Mouse (Mus musculus) neural tube, embryonic 12.5 days (tissue): ENCODE results near the gene Irf3. TPM values are rescaled to one million over a fixed set of nuclear protein-coding genes. Genes with fewer than 3 reads are reported as not detected.

ENCODE experiments used
- ATAC-seq: fragments of 200-750 bp; cut with Nextera tagmentation; 2 replicates; pipeline ENCODE4 v1.8.0; 2017; ENCODE audit warnings: low read depth, mild to moderate bottlenecking, moderate TSS enrichment, moderate library complexity; ENCODE audit not compliant: low FRiP score
- H3K27ac ChIP-seq: fragments of 300-500 bp; sonication (generic); 2 replicates; pipeline ENCODE4 v1.5.1; 2016
- H3K27me3 ChIP-seq: fragments of 300-500 bp; sonication (generic); replicated peaks from 2 replicates; pipeline ENCODE4 v1.6.1; 2016; ENCODE audit warnings: mild to moderate bottlenecking
- H3K36me3 ChIP-seq: fragments of 300-500 bp; sonication (generic); 2 replicates; pipeline ENCODE4 v1.6.1; 2016; ENCODE audit warnings: mild to moderate bottlenecking
- H3K4me1 ChIP-seq: fragments of 300-500 bp; sonication (generic); 2 replicates; pipeline ENCODE4 v1.6.1; 2016
- H3K4me2 ChIP-seq: fragments of 300-500 bp; sonication (generic); replicated peaks from 2 replicates; pipeline ENCODE4 v1.6.1; 2016; ENCODE audit warnings: mild to moderate bottlenecking
- H3K4me3 ChIP-seq: fragments of 300-500 bp; sonication (generic); 2 replicates; pipeline ENCODE4 v1.5.1; 2016
- H3K9ac ChIP-seq: fragments of 300-500 bp; sonication (generic); 2 replicates; pipeline ENCODE4 v1.6.1; 2016; ENCODE audit warnings: mild to moderate bottlenecking
- H3K9me3 ChIP-seq: fragments of 300-500 bp; sonication (generic); 2 replicates; pipeline ENCODE4 v1.6.1; 2016; ENCODE audit warnings: mild to moderate bottlenecking
- WGBS: fragments of 180-500 bp; shearing (Covaris S2); methylation state at CpG from one replicate; pipeline ENCODE4 v1.1.7; 2016; 5-methylcytosine and 5-hydroxymethylcytosine counted together
- microRNA-seq: library from miRNA; unstranded; fragments of <30 nt; microRNA quantifications from one replicate; pipeline ENCODE4, GENCODE M21; 2017
- polyA plus RNA-seq: library from polyadenylated mRNA; unstranded; fragments of >200 nt; fragmentation: Nextera tagmentation; extraction: Ambion mirVana; gene quantifications from 2 replicates; pipeline ENCODE4 v1.2.1, GENCODE M21; 2016

Irf3 gene
- polyA plus RNA-seq, 1 experiment from 2014 or later, result 73.4 TPM

GRCm38 (mm10) chr7:45047491-45047890 is 50.0 kb downstream of the Irf3 start:
- WGBS, result 97% methylated on average over 14 of the region's 14 CpGs
- Histone ChIP-seq H3K9me3 (no peaks in the 10 kb centered on the region), H3K27me3 (no peaks in the 10 kb centered on the region), H3K9ac (no peak overlapping the region), H3K4me1 (peaks cover 20% of the 10 kb centered on the region), H3K4me3 (no peak overlapping the region), H3K36me3 (peaks cover 84% of the 10 kb centered on the region), H3K4me2 (no peak overlapping the region), H3K27ac (no peak overlapping the region)
- no peak for ATAC-seq

- no peaks in the 10 kb centered on the region for H3K27me3 ChIP-seq
- 94% methylated on average over 38 of the region's 38 CpGs for WGBS
Measured at GRCm38 (mm10) chr7:45048001-45048890, 50.8 kb downstream of the Irf3 start.

GRCm38 (mm10) chr7:45048923-45049657 is 51.6 kb downstream of the Irf3 start:
- 94% methylated on average over 23 of the region's 23 CpGs for WGBS
- Histone ChIP-seq H3K4me1 (peaks cover 20% of the 10 kb centered on the region), H3K27ac (no peak overlapping the region), H3K9ac (no peak overlapping the region), H3K36me3 (peaks cover 68% of the 10 kb centered on the region), H3K27me3 (no peaks in the 10 kb centered on the region), H3K4me3 (no peak overlapping the region), H3K4me2 (no peak overlapping the region), H3K9me3 (no peaks in the 10 kb centered on the region)
- no peak for ATAC-seq

More at GRCm38 (mm10) chr7:45048001-45048890, 50.8 kb downstream of the Irf3 start:
- no peak overlapping the region for H3K27ac ChIP-seq
- H3K36me3 ChIP-seq, result peaks cover 76% of the 10 kb centered on the region
- H3K4me1 ChIP-seq, result peaks cover 20% of the 10 kb centered on the region
- H3K4me3 ChIP-seq, result no peak overlapping the region
- no peak overlapping the region for H3K4me2 ChIP-seq
- no peaks in the 10 kb centered on the region for H3K9me3 ChIP-seq
- ATAC-seq, result no peak
- no peak overlapping the region for H3K9ac ChIP-seq

GRCm38 (mm10) chr7:45050945-45051600 is 53.6 kb downstream of the Irf3 start:
- 2% methylated on average over 16 of the region's 16 CpGs for WGBS
- H3K9me3 ChIP-seq, result no peaks in the 10 kb centered on the region
- H3K27ac ChIP-seq, result no peak overlapping the region
- H3K4me2 ChIP-seq, result peak overlapping the region; percentile 91
- peak overlapping the region; percentile 92 for H3K9ac ChIP-seq
- peak; percentile 31 for ATAC-seq
- no peaks in the 10 kb centered on the region for H3K27me3 ChIP-seq
- H3K4me1 ChIP-seq, result peaks cover 20% of the 10 kb centered on the region
- peaks cover 48% of the 10 kb centered on the region for H3K36me3 ChIP-seq
- H3K4me3 ChIP-seq, result peak overlapping the region; percentile 87

- ATAC-seq, result no peak
- H3K4me2 ChIP-seq, result peak overlapping the region; percentile 91
- peak overlapping the region; percentile 87 for H3K4me3 ChIP-seq
- WGBS, result 2% methylated on average over 13 of the region's 13 CpGs
- H3K27me3 ChIP-seq, result no peaks in the 10 kb centered on the region
- no peaks in the 10 kb centered on the region for H3K9me3 ChIP-seq
- H3K4me1 ChIP-seq, result peaks cover 20% of the 10 kb centered on the region
- H3K9ac ChIP-seq, result peak overlapping the region; percentile 92
- H3K27ac ChIP-seq, result peak overlapping the region; percentile 91; the same call in 1 of the 2 replicates
- peaks cover 43% of the 10 kb centered on the region for H3K36me3 ChIP-seq
Measured at GRCm38 (mm10) chr7:45051601-45051974, 54.1 kb downstream of the Irf3 start.

Small RNA genes within 50 kb of the gene (microRNA-seq; reads per million reads assigned to microRNA genes)
- gene Mir7054, result not detected

Other genes with a start within 250 kb of the Irf3 start
- 35.2 and 37.8 TPM in 2 replicates for gene Vrk3, start 249.2 kb upstream of the Irf3 start, polyA plus RNA-seq
- gene Zfp473, start 246.6 kb upstream of the Irf3 start, polyA plus RNA-seq, result 1.5 and 2.0 TPM in 2 replicates
- 71.3 and 74.7 TPM in 2 replicates for gene Nup62, start 181.6 kb upstream of the Irf3 start, polyA plus RNA-seq
- 1.5 and 1.6 TPM in 2 replicates for gene Il4i1, start 181.3 kb upstream of the Irf3 start, polyA plus RNA-seq
- 4.8 and 5.1 TPM in 2 replicates for gene Atf5, start 181.0 kb upstream of the Irf3 start, polyA plus RNA-seq
- 108 and 116 TPM in 2 replicates for gene Akt1s1, start 148.7 kb upstream of the Irf3 start, polyA plus RNA-seq
- gene Tbc1d17, start 148.6 kb upstream of the Irf3 start, polyA plus RNA-seq, result 95.4 and 101 TPM in 2 replicates
- 32.3 and 39.3 TPM in 2 replicates for gene Pnkp, start 140.5 kb upstream of the Irf3 start, polyA plus RNA-seq
- 630 and 637 TPM in 2 replicates for gene Ptov1, start 127.9 kb upstream of the Irf3 start, polyA plus RNA-seq
- 156 and 158 TPM in 2 replicates for gene Med25, start 104.9 kb upstream of the Irf3 start, polyA plus RNA-seq
- gene Fuz, start 101.6 kb upstream of the Irf3 start, polyA plus RNA-seq, result 17.7 and 19.1 TPM in 2 replicates
- gene Ap2a1, start 68.2 kb upstream of the Irf3 start, polyA plus RNA-seq, result 97.9 and 100 TPM in 2 replicates
- gene Tsks, start 54.4 kb upstream of the Irf3 start, polyA plus RNA-seq, result 0.14 TPM in 1 of 2 replicates, not detected in the other
- gene Cpt1c, start 22.8 kb upstream of the Irf3 start, polyA plus RNA-seq, result 39.7 and 44.1 TPM in 2 replicates
- 595 and 646 TPM in 2 replicates for gene Prmt1, start 11.1 kb upstream of the Irf3 start, polyA plus RNA-seq
- gene Bcl2l12, start 1.1 kb downstream of the Irf3 start, polyA plus RNA-seq, result 41.1 and 42.9 TPM in 2 replicates
- 47.2 and 47.3 TPM in 2 replicates for gene Scaf1, start 18.7 kb downstream of the Irf3 start, polyA plus RNA-seq
- gene Rras, start 20.3 kb downstream of the Irf3 start, polyA plus RNA-seq, result 16.8 and 18.4 TPM in 2 replicates
- 11.8 and 14.0 TPM in 2 replicates for gene Prr12, start 55.2 kb downstream of the Irf3 start, polyA plus RNA-seq
- gene Nosip, start 64.8 kb downstream of the Irf3 start, polyA plus RNA-seq, result 56.5 and 63.0 TPM in 2 replicates
- gene Prrg2, start 65.0 kb downstream of the Irf3 start, polyA plus RNA-seq, result 15.2 and 17.9 TPM in 2 replicates
- 125 and 139 TPM in 2 replicates for gene Rcn3, start 94.6 kb downstream of the Irf3 start, polyA plus RNA-seq
- 14.1 and 15.7 TPM in 2 replicates for gene Fcgrt, start 106.2 kb downstream of the Irf3 start, polyA plus RNA-seq
- 1,089 and 1,117 TPM in 2 replicates for gene Rps11, start 126.8 kb downstream of the Irf3 start, polyA plus RNA-seq
- 974 and 1,017 TPM in 2 replicates for gene Rpl13a, start 131.1 kb downstream of the Irf3 start, polyA plus RNA-seq
- gene Gm45713, start 138.6 kb downstream of the Irf3 start, polyA plus RNA-seq, result not detected in 2 replicates
- 1.0 and 1.3 TPM in 2 replicates for gene Flt3l, start 138.8 kb downstream of the Irf3 start, polyA plus RNA-seq
- gene Pih1d1, start 156.7 kb downstream of the Irf3 start, polyA plus RNA-seq, result 90.2 and 94.0 TPM in 2 replicates
- gene Aldh16a1, start 156.9 kb downstream of the Irf3 start, polyA plus RNA-seq, result 37.8 and 42.4 TPM in 2 replicates
- gene Slc17a7, start 166.3 kb downstream of the Irf3 start, polyA plus RNA-seq, result 2.0 and 2.6 TPM in 2 replicates
- not detected in 2 replicates for gene Gfy, start 181.9 kb downstream of the Irf3 start, polyA plus RNA-seq
- gene Pth2, start 183.3 kb downstream of the Irf3 start, polyA plus RNA-seq, result not detected in 2 replicates
- gene Ccdc155, start 207.2 kb downstream of the Irf3 start, polyA plus RNA-seq, result 0.42 and 0.74 TPM in 2 replicates
- 7.5 and 7.6 TPM in 2 replicates for gene Dkkl1, start 214.5 kb downstream of the Irf3 start, polyA plus RNA-seq
- gene Tead2, start 218.1 kb downstream of the Irf3 start, polyA plus RNA-seq, result 173 and 178 TPM in 2 replicates
- gene Cd37, start 241.5 kb downstream of the Irf3 start, polyA plus RNA-seq, result 1.1 and 1.2 TPM in 2 replicates
- 0.20 TPM in 1 of 2 replicates, not detected in the other for gene Slc6a16, start 243.4 kb downstream of the Irf3 start, polyA plus RNA-seq